Mouse (Mus musculus) erythroblast, embryonic 14.5 days (primary cell): ENCODE data around the gene Gm6408.

Experiments used
- GATA1 ChIP-seq: IDR thresholded peaks from 2 replicates; pipeline ENCODE4 v1.6.1; 2012; ENCODE audit warnings: low read length, inconsistent platforms, mixed read lengths
- TAL1 ChIP-seq: IDR thresholded peaks from 3 replicates; pipeline ENCODE4 v1.6.1; 2012; ENCODE audit warnings: low read length, inconsistent platforms, mixed read lengths

GRCm38 (mm10) chr5:146466663-146467062, 15.1 kb upstream of the Gm6408 start:
- TF ChIP-seq GATA1, result no peak
- no peak for TF ChIP-seq TAL1
